Mouse (Mus musculus): ENCODE measurements around the gene Dnajc5.

The Dnajc5 gene

DNA sequence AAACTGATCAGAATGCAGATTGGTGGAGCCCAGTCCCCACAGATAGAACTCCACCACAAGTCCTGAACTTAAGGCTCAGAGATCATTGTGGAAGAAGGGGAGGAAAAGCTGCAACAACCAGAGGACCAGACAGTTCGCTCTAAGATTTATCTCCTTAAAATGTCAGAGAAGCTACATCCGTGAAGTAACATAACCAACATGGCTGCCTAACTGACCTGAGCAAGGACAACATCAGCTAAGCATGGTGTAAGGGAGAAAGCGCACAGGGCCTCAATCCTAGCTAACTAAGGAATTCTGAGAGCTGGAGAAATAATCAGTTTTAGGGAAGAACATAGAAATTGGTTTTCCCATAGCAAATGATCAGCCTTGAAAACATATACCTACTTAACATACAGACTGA is 1.1 kb upstream of the Dnajc5 start:
- DNase-seq: peak; percentile 20

DNA sequence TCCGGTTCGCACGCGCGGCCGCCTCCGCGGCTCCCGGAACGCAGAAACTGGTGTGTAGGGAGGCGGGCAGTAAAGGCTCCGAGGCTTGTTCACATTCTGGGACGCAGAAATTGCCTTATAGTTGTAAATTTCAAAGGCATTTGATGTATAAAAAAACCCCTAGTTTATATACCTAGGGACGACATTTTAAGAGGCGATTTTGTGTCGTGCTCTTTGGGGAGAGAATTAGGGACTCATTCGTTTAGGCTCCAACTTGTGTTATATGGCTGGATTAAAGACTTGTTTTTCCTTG is 597 bp downstream of the Dnajc5 start:
- DNase-seq: no peak

DNA sequence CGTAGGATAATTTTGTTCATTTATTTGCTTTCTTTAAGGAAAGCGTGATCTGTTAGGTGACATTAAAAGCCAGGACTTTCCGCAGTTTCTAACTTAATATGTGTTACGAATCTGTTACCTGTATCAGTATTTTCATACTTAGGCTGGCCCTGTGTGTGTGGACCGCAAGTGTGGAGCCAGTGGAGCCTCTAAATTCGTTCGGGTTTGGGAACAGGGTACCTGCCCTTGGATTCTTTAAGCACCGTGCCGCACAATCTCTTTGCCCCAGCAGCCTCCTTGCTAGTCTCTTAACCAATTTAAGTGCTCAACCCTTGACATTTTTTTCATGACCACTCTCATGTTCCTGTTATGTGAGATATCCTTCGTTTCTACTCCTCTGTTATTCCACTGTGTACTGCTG is 1.2 kb downstream of the Dnajc5 start:
- DNase-seq: no peak

DNA sequence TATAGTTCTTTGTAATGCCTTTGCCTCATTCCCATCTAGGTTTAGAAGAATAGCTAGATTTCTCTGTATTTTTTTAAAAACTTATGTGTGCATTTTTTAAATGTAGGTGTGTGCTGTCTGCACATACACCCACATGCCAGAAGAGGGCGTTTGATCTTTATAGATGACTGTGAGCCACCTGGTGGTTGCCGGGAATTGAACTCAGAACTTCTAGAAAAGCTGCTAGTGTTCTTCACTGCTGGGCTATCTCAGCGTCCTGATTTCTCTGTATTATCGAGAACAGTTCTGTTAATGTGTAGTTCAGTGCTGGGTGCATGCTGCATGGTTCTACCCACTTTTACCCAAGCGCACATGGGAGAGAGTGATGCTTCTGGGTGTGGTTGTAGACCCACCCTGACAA is 2.5 kb downstream of the Dnajc5 start:
- peak; percentile 45 for DNase-seq

DNA sequence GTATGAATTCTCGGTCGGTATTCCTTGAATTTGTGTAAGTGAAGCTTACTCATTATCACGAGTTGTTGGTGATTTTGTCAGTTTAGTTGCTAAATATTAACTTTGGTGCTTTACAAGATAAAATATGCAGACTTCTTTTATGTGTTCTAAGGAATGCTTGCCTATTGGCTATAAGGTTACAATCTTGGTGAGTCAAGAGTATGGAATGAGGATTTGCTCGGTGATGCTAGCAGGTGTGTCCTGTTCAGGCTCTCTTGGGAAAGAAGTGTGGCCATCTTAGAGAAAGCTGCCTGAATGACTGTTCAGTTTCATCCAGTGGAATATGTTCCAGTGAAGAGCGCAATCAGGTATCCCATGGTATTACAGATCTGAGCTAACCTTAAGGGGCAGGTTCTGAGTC is 5.2 kb downstream of the Dnajc5 start:
- DNase-seq: no peak

DNA sequence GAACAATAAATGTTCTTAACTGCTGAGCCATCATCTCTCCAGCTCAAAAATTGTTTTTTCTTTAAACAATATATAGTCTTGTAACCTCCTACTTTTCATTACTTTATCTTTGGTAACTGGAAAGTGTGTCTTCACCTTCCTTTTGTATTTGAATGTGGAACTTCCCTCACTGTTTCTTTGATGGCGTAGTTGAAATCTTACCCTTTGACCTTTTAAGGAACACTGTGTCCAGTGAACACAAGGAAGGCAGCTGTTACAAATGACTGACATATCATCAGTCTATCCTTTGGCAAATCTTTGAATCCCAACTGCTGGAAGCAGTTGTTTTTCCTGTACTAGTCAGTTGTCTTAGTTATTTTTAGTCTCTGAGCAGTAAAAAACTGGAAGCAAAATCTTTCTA is 8.8 kb downstream of the Dnajc5 start:
- no peak for DNase-seq

DNA sequence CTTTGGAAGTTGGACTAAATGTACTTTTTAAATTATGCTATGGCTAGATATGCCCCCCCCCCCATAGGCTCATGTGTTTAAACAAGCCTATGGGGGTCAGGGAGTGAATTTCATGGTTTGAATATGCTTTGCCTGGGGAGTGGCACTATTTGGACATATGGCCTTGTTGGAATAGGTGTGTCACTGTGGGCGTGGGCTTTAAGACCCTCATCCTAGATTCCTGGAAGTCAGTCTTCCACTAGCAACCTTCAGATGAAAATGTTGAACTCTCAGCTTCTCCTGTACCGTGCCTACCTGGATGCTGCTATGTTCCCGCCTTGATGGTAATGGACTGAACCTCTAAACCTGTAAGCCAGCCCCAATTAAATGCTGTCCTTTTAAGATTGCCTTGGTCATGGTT is 12.3 kb downstream of the Dnajc5 start:
- no peak for DNase-seq

DNA sequence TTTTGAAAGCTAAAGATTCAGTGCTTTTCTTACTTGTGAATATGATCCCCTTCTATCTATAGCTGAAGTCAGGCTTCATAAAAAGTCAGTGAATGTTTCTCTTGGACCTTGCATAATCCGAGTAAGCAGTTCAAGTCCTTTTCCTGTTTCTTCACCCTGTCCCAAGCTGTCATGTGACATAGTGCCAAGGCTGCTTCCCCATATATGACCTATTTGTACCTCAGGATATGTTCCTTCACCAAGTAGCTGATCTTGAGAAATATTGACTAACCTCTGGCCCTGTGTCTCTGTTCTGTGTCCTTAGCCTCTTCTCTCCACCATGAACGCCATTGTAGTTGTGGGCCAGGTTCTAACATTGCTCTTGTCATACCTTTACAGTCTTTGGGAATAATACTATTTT is 16.1 kb downstream of the Dnajc5 start:
- DNase-seq: no peak

DNA sequence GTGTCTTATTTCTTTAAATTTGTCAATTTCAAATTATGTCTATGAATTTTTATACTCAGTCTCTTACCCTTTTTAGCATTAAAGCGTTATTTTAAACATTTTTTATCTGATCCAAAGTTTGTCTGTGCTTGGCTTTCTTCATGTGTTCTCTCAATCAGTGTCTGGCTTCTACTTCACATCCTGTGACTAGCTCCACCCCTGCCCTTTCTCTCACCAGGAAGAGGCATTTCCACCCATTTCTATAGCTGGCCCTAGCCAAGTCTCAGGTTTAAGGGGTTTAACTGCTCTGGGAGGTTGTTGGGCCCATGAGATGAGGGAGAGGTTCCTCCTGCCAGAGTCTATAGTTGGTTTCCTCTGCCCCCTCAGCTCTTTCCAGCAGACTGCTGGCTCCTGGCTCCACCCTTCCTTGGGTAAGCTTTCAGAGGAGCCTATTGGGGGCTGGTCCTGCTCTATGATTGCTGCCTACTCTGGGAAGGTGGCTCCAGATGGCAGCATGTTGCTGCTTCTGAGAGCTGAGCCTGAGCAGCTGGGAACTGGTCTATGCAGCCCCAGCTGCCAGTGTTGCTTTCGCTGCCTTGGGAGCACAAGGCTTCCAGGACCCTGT is 17.3 kb downstream of the Dnajc5 start:
- peak; percentile 19 for DNase-seq

DNA sequence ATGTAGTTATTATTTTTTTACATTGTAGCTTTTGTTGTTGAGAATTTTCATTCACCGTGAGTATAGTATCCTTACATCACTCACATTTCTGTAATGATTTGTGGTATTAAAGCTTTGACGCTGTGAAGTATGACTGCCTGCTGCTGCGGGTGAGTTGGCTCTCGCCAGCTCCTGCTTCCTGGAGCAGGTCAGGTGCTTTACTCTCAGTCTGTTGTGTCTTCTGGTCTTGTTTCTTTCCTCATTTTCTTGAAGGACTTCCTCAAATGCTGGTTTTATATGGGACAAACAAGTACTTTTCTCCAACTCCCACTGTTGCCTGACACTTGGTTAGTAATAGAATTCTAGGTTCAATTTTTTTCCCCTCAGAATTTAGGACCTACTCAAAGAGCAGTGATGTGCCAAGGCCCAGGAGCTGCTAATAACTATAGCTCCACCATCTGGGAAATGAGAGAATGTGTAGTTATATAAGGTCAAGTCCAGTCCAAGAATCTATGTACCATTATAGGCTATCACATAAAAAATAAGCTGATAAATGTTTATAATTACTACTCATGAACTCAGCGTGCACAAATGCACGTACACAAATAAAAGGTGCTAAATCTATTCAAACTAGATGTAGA is 21.6 kb downstream of the Dnajc5 start:
- DNase-seq: no peak

DNA sequence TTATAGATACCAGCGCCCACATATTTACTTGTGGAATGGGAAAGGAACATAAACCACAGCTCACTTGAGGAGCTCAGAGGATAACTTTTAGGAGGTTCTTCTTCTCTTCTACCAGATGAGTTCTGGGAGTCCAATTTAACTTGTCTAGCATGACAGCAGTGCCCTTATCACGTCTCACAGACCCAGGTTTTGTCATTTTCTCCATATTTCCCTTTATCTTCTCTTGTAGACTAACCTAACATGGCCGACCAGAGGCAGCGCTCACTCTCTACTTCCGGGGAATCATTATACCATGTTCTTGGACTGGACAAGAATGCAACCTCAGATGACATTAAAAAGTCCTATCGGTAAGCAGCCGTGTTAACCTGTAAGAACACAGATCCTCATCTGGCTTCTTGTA is 25.9 kb downstream of the Dnajc5 start:
- no peak for DNase-seq

DNA sequence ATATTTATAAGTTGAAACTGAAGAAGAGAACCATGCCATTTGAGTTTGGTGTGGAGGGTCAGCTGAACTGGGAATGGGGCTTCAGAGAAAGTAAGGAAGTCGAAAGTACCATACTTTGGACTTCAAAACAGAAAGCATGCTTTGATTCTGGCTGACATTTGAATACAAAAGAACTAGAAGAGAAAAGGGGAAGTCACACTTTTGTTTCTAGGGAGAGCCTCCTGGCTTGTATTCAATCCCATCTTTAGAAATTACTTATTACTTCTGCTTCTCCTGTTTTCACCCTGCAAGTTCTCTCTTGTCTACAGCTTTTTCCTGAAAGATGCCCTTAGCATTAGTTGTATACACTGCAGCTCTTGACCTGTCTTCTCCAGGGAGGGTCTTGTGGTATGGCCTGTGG is 27.9 kb downstream of the Dnajc5 start:
- DNase-seq: no peak

DNA sequence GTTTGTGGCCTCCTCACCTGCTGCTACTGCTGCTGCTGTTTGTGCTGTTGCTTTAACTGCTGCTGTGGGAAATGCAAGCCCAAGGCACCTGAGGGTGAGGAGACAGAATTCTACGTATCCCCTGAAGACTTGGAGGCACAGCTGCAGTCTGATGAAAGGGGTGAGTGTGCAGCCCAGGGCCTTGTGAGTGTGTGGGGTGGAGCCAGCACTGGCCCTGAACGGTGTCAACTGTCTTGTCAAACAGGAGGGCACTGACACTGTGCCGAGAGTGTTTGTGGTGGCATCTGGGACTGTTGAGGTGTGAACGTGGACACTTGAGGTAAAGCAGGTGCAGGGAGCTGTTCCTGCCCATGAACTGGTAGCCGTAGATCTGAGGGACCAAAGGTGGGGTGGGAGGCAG is 28.4 kb downstream of the Dnajc5 start:
- DNase-seq: no peak

DNA sequence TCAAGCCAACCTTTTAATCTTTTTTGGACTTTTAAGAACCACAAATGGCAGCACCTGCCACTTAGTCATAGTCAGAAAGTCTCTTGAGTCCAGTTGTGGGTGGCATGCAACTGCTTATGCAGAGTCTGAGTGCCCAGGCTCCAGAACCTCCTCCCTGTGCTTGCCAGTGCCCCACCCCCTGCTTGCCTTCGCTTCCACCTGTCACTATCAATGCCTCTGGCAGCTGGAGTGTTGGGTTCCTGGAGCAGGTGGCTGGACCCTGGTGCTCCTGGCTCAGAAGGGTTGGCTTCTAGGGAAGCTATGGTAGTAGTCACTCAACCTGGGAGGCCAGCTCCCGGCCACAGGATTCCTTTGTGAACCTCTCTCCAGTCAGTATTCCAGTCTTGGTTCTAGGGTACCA is 29.9 kb downstream of the Dnajc5 start:
- DNase-seq: no peak

DNA sequence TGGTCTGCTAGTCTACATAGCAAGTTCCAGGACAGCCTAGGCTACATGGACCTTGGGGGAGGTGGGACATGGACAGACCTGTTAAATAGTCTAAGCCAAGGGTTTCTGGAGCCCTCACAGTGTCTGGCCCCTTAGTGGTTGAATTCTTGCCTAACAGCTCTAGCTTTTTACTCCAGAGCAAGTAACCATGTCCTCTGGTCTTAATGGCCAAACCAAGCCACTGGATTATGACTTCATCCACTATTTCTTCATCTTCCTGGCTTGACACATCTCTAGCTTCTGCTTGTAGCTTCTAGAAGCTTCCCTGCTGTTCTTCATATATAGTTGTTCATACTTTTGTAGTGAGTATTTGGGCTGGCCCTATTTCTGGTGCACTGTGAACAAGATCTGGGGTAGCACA is 33.5 kb downstream of the Dnajc5 start:
- no peak for DNase-seq

DNA sequence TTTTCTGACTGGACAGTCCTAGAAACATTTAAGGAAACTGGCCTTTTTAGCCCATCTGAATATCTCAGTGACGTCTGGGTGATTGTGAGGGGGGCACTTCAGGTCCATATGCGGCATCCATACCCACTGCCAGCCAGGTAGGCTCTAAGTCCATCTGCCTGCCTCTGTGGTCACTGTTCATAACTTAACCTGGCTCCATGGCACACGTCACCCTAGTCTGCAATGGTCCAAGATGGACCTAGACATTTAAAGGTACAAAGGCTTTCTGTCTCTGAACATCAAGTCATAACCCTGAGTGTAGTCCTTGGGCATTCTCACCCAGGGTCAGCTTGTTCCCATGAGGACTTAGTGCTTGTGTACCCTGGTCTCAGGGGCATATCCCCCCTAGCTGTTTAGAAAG is 47.1 kb downstream of the Dnajc5 start:
- no peak for DNase-seq

DNA sequence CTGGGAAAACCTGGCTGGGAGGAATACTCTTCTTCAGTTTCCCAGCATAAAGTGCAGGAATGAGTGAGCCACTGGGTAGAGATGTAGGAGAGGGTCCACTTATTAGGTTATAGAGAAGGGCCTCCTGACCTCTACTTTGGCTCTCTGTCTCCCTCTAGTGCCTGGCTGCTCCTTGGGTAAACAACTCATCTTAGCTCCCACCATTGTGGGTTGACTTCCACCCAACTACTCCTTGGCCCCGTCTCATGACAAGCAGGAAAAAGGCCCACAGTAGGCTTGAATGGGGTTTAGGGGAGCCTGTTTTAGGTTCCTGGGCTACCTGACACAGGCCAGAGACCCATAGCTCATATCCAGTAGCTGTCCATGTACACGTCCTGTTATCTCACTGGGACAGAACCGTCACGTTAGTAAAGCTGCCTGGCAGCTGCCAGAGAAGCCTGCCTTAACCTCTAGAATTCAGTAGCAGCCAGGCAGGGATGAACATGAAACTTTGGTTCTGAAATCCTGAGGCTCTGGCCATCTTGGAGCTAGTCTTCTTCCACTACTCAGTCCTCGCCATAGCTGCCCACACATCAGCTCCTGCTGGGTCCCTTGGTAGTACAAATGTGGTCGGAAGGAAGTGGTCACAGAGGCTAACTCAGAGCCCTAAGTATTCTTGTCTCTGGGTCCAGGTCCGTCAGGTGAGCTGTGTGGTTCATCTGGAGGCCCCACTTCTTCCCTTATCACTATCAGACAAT is 48.2 kb downstream of the Dnajc5 start:
- peak; percentile 65 for DNase-seq

DNA sequence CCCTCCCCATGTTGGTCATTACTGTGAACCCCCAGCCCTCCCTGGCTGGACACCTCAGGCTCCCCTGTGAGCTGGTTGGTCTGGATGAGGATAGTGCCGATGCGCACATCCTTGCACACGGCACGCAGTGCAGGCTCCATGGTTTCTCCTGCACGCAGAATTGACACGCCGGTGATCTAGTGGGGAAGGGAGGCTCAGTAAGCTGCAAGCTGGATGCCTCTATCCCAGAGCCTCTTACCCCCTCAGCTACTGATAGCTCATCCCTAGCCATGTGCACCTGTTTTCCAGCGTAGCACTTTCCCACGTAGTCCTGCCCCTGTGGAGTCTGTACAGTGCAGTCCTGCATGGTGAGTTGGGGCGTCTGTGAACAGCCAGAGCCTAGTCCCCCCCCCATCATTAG is 49.6 kb downstream of the Dnajc5 start:
- no peak for DNase-seq

DNA sequence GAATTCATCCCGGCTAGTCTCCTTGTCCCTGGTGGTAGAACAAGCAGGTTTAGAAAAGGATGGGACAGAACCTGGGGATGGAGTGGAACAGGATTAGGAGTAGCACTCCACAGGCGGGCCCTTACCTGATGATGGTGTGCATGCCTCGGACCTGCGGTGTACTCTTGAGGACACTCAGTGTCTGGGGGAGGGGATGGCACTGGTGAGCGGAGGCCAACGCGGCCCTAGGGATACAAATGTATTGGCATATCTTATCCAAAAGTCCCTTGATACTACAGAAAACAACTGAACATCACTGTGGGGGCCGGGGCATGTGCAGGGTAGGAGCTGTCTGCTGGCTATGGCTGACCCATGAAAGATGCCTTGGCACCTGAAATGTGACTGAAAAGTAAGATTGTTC is 50.1 kb downstream of the Dnajc5 start:
- DNase-seq: no peak

DNA sequence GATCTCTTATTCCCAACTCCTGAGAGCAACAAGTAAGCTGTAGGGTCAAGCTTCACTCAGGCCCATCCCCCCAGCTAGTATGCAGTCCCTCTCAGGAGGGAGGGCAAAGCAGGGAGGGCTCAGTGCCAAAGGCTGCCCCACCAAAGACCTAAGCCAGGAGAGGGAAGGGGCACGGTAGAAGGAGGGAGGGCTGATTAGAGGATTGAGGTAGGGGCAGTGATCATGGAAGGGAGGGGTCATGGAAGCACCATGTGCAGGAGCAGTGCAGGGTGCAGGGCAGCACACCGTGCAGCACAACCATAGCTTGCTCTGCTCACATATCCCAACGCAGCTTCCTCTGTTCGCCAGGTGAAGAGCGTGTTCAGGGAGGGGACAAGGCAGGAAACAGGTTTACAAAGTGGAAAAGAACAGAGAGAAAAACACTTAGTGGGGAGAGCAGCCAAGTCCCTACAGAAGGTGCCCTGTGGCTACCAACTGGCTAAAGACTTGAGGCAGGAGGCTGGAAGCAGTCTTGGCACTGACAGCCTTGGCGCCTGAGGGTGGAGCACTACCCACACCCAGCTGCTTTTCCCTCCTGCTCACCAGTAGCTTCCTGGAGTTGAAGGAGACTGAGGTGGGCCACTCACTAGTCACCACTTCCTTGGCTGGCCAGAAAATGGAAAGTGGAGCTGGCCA is 50.8 kb downstream of the Dnajc5 start:
- no peak for DNase-seq

DNA sequence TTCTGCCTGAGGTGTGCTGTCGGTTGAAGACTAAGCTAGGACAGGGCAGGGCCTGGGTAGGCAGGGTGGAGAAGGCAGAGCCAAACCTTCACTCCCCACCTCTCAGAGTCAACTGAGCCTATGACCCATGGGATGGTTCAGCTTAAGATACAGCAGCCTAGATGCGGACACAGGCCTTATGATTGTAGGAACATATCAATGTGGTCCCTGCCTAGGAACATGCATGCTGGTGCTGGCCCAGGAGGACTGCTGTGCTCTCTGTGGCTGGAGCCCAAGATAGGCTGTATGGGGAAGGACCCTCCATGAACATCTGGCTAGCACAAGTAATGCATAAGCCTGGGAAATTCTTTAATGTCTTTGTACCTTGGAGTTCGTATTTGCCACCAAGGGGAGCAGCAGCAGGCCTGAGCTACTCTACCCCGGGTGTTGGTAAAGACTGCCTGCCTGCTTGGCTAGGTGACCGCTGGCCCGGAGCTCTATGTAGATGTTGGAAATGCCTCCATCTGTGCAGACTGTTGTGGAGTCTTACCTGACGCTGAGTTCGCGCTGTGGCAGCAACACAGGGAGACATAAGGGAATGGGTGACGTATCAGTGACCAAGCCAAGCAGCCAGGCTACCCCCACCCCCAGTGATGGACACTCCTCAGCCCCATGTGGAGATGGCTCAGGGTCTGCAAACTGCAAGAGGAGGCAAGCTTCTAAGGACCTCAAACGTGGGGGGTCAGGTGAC is 51.8 kb downstream of the Dnajc5 start:
- no peak for DNase-seq

DNA sequence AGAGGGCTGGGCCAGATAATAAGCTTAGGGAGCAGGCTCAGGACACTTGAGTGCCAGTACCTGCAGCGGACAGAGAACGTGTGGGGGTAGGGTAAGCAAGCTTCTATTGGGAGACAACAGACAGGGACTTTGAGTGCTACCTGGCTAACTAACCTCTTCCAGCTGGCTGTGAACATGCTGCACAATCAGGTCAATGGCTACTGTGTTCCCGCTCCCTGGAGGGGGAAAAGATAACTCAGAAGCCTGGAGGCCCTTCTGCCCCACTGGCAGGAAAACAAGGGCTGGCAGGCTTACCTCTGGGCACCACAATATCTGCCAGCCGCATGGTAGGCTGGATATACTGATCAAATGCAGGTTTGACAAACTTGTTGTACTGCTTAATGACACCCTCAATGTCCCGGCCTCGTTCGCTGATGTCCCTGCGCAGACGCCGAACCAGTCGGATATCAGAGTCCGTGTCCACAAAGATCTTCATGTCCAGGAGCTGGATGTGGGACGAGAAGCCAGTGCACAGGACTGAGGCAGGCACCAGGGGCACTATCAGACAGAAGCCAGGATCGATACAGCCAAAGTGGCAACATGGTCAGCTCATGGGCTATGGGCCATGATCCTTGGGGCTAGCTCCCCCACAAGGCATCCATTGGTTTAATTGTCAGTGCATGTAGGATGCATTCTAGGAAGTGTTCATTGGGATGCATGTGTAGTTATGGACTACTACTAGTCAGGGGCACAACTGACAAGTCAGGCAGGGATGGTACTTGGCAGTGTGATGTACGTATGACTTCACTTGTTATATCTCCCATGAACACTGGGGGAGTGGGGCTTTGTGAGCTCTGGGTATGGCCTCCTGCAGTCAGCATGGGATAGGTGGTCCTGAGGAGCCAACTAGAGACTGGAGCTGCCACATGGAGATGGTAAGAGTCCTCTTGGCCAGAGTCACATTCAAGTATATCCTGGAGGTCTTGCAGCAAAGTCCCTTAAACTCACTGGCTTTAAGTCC is 52.9 kb downstream of the Dnajc5 start:
- DNase-seq: no peak

All from embryo, embryonic 11 days (tissue).